Mouse (Mus musculus) c-Kit-positive CD71-negative TER-119-negative erythroid progenitor cells, embryonic 14.5 days (primary cell): ENCODE measurements around the gene Vasn.
"Not testable (repeated sequence)": the region's sequence is repeated elsewhere in the genome, so short reads cannot be mapped to it uniquely, and the experiment has no call there.

ENCODE experiments used
- DNase-seq: peaks from one replicate; pipeline ENCODE4 v3.0.0-alpha.2; 2013; ENCODE audit warnings: low read depth

Vasn gene

GRCm38 (mm10) chr16:4674091-4674490 is 34.4 kb downstream of the Vasn start:
- DNase-seq, result peak; percentile 40

GRCm38 (mm10) chr16:4676836-4677235 is 37.1 kb downstream of the Vasn start:
- DNase-seq, result no peak

GRCm38 (mm10) chr16:4678080-4678479 is 38.3 kb downstream of the Vasn start:
- DNase-seq, result no peak

- DNase-seq, result peak; percentile 89
Observed at GRCm38 (mm10) chr16:4679121-4680018, 39.6 kb downstream of the Vasn start, which contains the start of gene Coro7. Gene Coro7 (minus strand): TSS chr16:4679777.

GRCm38 (mm10) chr16:4680922-4681455 is 41.2 kb downstream of the Vasn start:
- DNase-seq, result not testable (repeated sequence)

GRCm38 (mm10) chr16:4682628-4683179 is 43.0 kb downstream of the Vasn start:
- no peak for DNase-seq

GRCm38 (mm10) chr16:4683193-4683580 is 43.4 kb downstream of the Vasn start:
- peak; percentile 50 for DNase-seq

- DNase-seq, result peak; percentile 90
Observed at GRCm38 (mm10) chr16:4683581-4684456, 44.1 kb downstream of the Vasn start.

- no peak for DNase-seq
Observed at GRCm38 (mm10) chr16:4684457-4684791, 44.7 kb downstream of the Vasn start.

GRCm38 (mm10) chr16:4689371-4689770 is 49.6 kb downstream of the Vasn start:
- not testable (repeated sequence) for DNase-seq
